Mouse (Mus musculus): ENCODE data around the gene Sh3gl2. TPM values are rescaled to one million over a fixed set of nuclear protein-coding genes. Genes with fewer than 3 reads are reported as not detected.

Sh3gl2 gene
- polyA plus RNA-seq, 1 experiment, result not detected

DNA sequence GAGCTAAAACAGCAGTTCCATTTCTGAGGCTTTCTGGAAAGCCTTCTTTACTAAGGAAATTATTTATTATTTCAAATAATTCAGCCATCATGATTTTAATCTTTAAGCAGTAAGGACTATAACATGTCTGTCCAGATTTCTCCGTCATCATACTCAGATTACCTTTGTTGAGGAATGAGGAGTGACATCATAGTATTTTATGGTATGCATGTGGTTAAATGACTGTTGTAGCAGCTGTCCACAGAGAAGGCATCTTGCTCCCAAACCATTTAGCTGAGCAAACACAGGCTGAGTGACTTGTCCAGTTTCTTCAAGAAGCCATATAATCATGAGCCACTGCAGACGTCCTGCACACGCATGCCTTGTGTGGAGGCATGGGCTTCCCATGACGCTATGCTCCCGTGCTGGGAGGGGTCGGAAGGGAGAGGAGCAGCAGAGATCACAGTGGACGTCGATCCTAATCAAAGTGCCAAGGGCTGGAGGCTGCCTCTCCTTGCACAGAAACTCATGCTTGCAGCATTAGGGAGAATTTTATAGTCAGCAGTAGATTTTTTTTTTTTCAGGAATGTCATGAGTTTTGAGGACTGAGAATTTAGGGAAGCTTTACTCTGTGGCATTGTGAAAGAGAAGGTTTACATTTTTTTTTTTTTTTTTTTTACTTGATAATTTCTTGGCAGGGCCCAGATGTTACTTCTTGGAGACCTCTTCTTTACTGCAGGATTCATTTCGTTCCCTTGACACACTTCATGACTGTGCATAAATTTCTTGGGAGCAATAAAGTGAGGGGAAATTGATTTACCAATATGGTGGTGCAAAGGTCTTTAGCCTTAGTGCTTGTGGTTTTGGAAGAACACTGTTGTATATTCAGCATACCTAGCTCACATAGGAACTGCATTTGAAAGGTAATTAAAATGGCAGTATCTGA, 23.0 kb downstream of the Sh3gl2 start:
- TF ChIP-seq POLR2A (IDR thresholded peaks at IDR 0.05; ENCODE audit: borderline replicate concordance, low read depth, low read length), result no peak
- no peaks in the 10 kb centered on the region for H3K4me1 ChIP-seq (ENCODE audit: control insufficient read depth, insufficient read depth, low read length)
- no peak overlapping the region for H3K4me3 ChIP-seq (ENCODE audit: insufficient read depth, low read length)
- H3K27ac ChIP-seq (ENCODE audit: insufficient read depth, low read depth, low read length), result no peak overlapping the region

DNA sequence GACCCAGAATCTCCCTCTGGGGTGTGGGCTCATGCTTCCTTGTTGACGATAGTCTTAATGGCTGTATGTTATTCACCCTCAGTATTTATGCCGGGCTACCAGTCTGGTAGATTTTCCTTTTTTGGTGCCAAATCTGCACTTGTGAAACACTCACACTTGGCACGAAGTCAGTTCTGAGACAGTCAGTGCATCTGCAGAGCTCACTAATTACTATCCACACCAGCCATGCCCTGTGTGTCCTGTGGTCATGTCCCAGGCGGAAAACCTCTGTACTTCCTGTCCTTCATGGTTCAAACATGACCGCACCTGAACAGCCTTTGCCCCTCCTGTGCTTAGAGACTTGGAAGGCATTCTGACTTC, 23.6 kb downstream of the Sh3gl2 start:
- Histone ChIP-seq H3K4me1 (ENCODE audit: control insufficient read depth, insufficient read depth, low read length) (no peaks in the 10 kb centered on the region), H3K27ac (ENCODE audit: insufficient read depth, low read depth, low read length) (no peak overlapping the region), H3K4me3 (ENCODE audit: insufficient read depth, low read length) (no peak overlapping the region)
- TF ChIP-seq CTCF (IDR thresholded peaks at IDR 0.05; ENCODE audit: low read depth, low read length) (no peak), POLR2A (IDR thresholded peaks at IDR 0.05; ENCODE audit: borderline replicate concordance, low read depth, low read length) (no peak)

DNA sequence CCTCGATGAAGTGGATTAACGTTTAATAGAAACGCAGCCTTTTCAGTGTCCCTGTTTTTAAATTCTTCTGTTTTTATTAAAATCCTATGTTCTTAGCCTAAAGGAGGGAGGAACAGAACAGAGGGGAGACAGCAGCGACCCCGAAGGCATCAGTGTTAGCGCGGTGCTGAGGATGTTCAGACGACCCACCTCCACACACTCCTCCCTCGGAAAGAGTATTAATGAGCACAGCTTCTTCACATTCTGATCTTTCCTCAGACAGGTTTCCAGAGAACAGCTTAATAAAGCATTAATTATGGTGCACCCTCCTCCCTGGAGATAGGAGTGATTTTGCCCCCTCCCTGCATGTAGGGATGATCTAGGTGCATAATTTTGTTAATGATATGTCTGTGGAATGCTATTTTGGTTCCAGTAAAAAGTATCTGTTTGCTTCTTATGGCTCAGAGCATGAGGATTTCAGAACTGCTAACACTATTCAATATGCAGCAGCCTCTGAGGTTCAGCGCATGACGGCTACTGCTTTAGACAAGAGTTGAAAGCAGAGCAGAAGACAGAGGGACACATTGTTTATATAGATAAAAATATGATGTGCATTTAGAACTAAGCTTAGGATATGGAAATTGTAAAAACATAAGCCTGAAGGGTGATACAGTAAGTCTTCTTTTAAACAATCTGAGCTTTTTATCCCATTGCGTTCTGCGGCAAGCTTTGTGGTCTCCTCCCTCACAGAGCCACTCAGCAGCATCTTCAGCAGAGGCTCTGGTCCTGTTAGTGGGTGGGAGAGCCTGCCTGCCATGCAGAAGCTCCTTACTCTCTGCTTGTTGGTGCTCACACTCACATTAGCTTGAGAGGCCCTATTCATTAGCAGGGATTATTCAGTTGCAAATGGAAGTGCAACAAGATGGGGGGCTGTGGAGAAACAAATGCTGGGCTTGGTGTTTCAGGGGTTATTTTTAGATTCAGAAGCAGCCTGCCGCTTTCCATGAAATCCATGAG, 27.8 kb downstream of the Sh3gl2 start:
- Histone ChIP-seq H3K27ac (ENCODE audit: insufficient read depth, low read depth, low read length) (no peak overlapping the region), H3K4me1 (ENCODE audit: control insufficient read depth, insufficient read depth, low read length) (no peaks in the 10 kb centered on the region), H3K4me3 (ENCODE audit: insufficient read depth, low read length) (no peak overlapping the region)
- TF ChIP-seq POLR2A (IDR thresholded peaks at IDR 0.05; ENCODE audit: borderline replicate concordance, low read depth, low read length) (no peak), CTCF (IDR thresholded peaks at IDR 0.05; ENCODE audit: low read depth, low read length) (no peak)

- no peak overlapping the region for H3K27ac ChIP-seq (ENCODE audit: insufficient read depth, low read depth, low read length)
- H3K4me1 ChIP-seq (ENCODE audit: control insufficient read depth, insufficient read depth, low read length), result no peaks in the 10 kb centered on the region
- H3K4me3 ChIP-seq (ENCODE audit: insufficient read depth, low read length), result no peak overlapping the region
- no peak for TF ChIP-seq CTCF (IDR thresholded peaks at IDR 0.05; ENCODE audit: low read depth, low read length)
- no peak for TF ChIP-seq POLR2A (IDR thresholded peaks at IDR 0.05; ENCODE audit: borderline replicate concordance, low read depth, low read length)
Observed at GRCm38 (mm10) chr4:85241675-85242074, 36.7 kb downstream of the Sh3gl2 start.

DNA sequence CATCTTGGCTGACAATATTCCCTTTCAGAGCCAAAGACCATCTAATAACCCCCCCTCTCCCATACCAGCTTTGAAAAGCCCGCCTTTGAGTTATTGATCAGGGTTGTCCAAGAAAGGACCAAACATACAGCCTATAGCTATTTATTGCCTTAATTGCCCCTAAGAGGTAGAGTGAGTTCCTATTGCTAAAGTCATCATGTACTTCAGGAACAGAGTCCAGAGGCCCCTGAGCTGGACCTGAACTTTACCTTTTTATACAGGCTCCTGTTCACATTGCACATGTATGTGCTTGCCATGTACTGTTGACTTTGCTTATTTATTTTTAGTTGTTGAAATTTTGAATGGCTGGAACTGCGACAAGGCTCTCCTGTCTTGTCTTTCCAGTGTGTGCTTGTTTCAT, 37.6 kb downstream of the Sh3gl2 start:
- Histone ChIP-seq H3K4me3 (ENCODE audit: insufficient read depth, low read length) (no peak overlapping the region), H3K27ac (ENCODE audit: insufficient read depth, low read depth, low read length) (no peak overlapping the region), H3K4me1 (ENCODE audit: control insufficient read depth, insufficient read depth, low read length) (no peaks in the 10 kb centered on the region)
- no peak for TF ChIP-seq CTCF (IDR thresholded peaks at IDR 0.05; ENCODE audit: low read depth, low read length)
- TF ChIP-seq POLR2A (IDR thresholded peaks at IDR 0.05; ENCODE audit: borderline replicate concordance, low read depth, low read length), result no peak

GRCm38 (mm10) chr4:85248673-85249072, 43.7 kb downstream of the Sh3gl2 start:
- TF ChIP-seq CTCF (IDR thresholded peaks at IDR 0.05; ENCODE audit: low read depth, low read length) (no peak), POLR2A (IDR thresholded peaks at IDR 0.05; ENCODE audit: borderline replicate concordance, low read depth, low read length) (no peak)
- Histone ChIP-seq H3K27ac (ENCODE audit: insufficient read depth, low read depth, low read length) (no peak overlapping the region), H3K4me1 (ENCODE audit: control insufficient read depth, insufficient read depth, low read length) (no peaks in the 10 kb centered on the region), H3K4me3 (ENCODE audit: insufficient read depth, low read length) (no peak overlapping the region)

DNA sequence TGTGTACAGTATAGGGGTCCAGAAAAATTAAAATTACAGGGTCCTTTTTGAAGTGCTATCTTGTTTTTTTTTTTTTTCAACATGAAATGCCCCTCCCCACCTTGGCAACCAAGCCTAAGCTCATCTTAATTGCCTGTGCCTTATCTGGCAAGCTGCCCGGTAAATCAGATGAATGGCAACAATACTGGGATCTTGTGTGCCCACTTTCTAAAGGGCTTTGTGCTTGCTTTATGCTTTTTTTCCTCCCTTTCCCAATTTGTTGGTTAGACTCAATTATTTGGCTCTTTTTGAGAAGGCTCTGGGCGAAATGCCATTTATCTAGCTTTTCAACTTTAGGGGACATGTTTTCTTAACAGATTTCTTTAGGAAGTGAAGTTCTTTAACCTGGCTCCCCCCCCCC, 45.3 kb downstream of the Sh3gl2 start:
- TF ChIP-seq POLR2A (IDR thresholded peaks at IDR 0.05; ENCODE audit: borderline replicate concordance, low read depth, low read length) (no peak), CTCF (IDR thresholded peaks at IDR 0.05; ENCODE audit: low read depth, low read length) (no peak)
- Histone ChIP-seq H3K27ac (ENCODE audit: insufficient read depth, low read depth, low read length) (no peak overlapping the region), H3K4me1 (ENCODE audit: control insufficient read depth, insufficient read depth, low read length) (no peaks in the 10 kb centered on the region), H3K4me3 (ENCODE audit: insufficient read depth, low read length) (no peak overlapping the region)

- no peaks in the 10 kb centered on the region for H3K4me1 ChIP-seq (ENCODE audit: control insufficient read depth, insufficient read depth, low read length)
- TF ChIP-seq CTCF (IDR thresholded peaks at IDR 0.05; ENCODE audit: low read depth, low read length) (no peak), POLR2A (IDR thresholded peaks at IDR 0.05; ENCODE audit: borderline replicate concordance, low read depth, low read length) (no peak)
- H3K27ac ChIP-seq (ENCODE audit: insufficient read depth, low read depth, low read length), result no peak overlapping the region
- no peak overlapping the region for H3K4me3 ChIP-seq (ENCODE audit: insufficient read depth, low read length)
Observed at GRCm38 (mm10) chr4:85250786-85251185, 45.9 kb downstream of the Sh3gl2 start.

- no peaks in the 10 kb centered on the region for H3K4me1 ChIP-seq (ENCODE audit: control insufficient read depth, insufficient read depth, low read length)
- H3K27ac ChIP-seq (ENCODE audit: insufficient read depth, low read depth, low read length), result no peak overlapping the region
- TF ChIP-seq CTCF (IDR thresholded peaks at IDR 0.05; ENCODE audit: low read depth, low read length) (no peak), POLR2A (IDR thresholded peaks at IDR 0.05; ENCODE audit: borderline replicate concordance, low read depth, low read length) (no peak)
- no peak overlapping the region for H3K4me3 ChIP-seq (ENCODE audit: insufficient read depth, low read length)
Observed at GRCm38 (mm10) chr4:85255771-85256389, 51.0 kb downstream of the Sh3gl2 start.
